20 mouse cellular contexts compared by ENCODE assay signal in the genomic region with DNA sequence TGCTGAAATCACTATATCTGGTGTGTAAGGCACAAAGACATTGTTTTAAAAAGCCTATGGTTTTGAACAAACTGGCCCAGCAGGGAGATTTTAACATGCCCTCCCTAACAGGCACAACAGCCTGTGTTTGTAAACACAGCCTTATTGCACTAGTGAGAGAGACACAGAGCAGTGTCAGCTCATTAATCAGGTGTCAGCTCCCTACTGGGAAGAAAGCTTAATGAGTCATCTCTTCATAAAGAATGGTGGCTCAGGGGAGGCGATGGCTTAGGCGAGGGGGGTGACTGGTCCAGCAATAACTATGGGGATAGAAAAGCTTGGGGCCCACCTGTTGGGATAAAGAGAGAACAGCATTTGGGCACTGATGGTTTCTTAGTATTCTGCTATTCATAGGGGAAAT. TPM values are rescaled to one million over a fixed set of nuclear protein-coding genes. Genes with fewer than 3 reads are reported as not detected.
DNase-seq lines count a peak whose midpoint lies in the region; ATAC-seq and TF ChIP-seq lines count a peak whose summit lies in the region.
"Had no signal": no experiment of that assay in that cellular context is flagged by ENCODE, and none has a peak within 500 bp of the region (broad histone marks: within the 10 kb centered on the region; RNA-seq: fewer than 3 reads in every experiment).

No protein-coding gene starts in this region.

- no peak overlapping the region for H3K4me3 ChIP-seq in lung, embryonic 14.5 days (ENCODE audit: low read depth, low read length)
- H3K4me3 ChIP-seq in forebrain, embryonic 13.5 days = no peak overlapping the region
- no peak overlapping the region for H3K4me3 ChIP-seq in hindbrain, embryonic 16.5 days (ENCODE audit: low read length)
- H3K4me3 ChIP-seq: embryonic facial prominence, embryonic 12.5 days had no signal

- intact Hi-C loops in heart, postnatal 10 days (cut with DNase I) = no loop called here

- peak; percentile 25 for DNase-seq in lung, embryonic 14.5 days
- no peak for DNase-seq in lung, postnatal 36 days
- DNase-seq in brain, embryonic 14.5 days (ENCODE audit: low read depth) = peak; percentile 72
- no peak for DNase-seq in heart, postnatal 10 days
- DNase-seq in spleen, postnatal 4 days (ENCODE audit: low spot score in 2 of 2) = no peak
- no peak for DNase-seq in adrenal gland, postnatal 4 days (ENCODE audit: low spot score in 2 of 2)
- DNase-seq: adrenal gland, postnatal 10 days; cerebellum, adult 9-11 months; kidney, adult 9 months; liver; lung, adult 18-20 months; thymus, postnatal 4 days had no signal

- no peaks in the 10 kb centered on the region for H3K9me3 ChIP-seq in lung, embryonic 14.5 days (ENCODE audit: low read depth, low read length)
- H3K9me3 ChIP-seq in forebrain, embryonic 13.5 days (replicated peaks) = no peaks in the 10 kb centered on the region
- no peaks in the 10 kb centered on the region for H3K9me3 ChIP-seq in hindbrain, embryonic 16.5 days (ENCODE audit: control insufficient read depth, low read length)
- H3K9me3 ChIP-seq: embryonic facial prominence, embryonic 12.5 days had no signal

- H3K36me3 ChIP-seq in lung, embryonic 14.5 days (ENCODE audit: insufficient read depth) = no peaks in the 10 kb centered on the region
- H3K36me3 ChIP-seq in forebrain, embryonic 13.5 days (ENCODE audit: poor library complexity, severe bottlenecking) = no peaks in the 10 kb centered on the region
- H3K36me3 ChIP-seq in hindbrain, embryonic 16.5 days (ENCODE audit: control insufficient read depth, insufficient read depth, low read length) = no peaks in the 10 kb centered on the region
- H3K36me3 ChIP-seq: embryonic facial prominence, embryonic 12.5 days had no signal

- WGBS in lung, embryonic 14.5 days = 12% methylated on average over 2 of the region's 2 CpGs
- WGBS in forebrain, embryonic 13.5 days = 0% methylated on average over 2 of the region's 2 CpGs
- WGBS in hindbrain, embryonic 16.5 days = 5% methylated on average over 2 of the region's 2 CpGs

- TF ChIP-seq POLR2A in brain, embryonic 14.5 days (IDR thresholded peaks at IDR 0.05; ENCODE audit: borderline replicate concordance, extremely low read depth, insufficient read depth, insufficient read length, poor library complexity, severe bottlenecking) = no peak

- H3K9ac ChIP-seq in lung, embryonic 14.5 days = no peak overlapping the region
- no peak overlapping the region for H3K9ac ChIP-seq in forebrain, embryonic 13.5 days
- H3K9ac ChIP-seq in hindbrain, embryonic 16.5 days (ENCODE audit: low read depth, low read length) = no peak overlapping the region
- H3K9ac ChIP-seq: embryonic facial prominence, embryonic 12.5 days had no signal

- no peak overlapping the region for H3K27ac ChIP-seq in lung, embryonic 14.5 days (ENCODE audit: low read depth)
- H3K27ac ChIP-seq in forebrain, embryonic 13.5 days = no peak overlapping the region
- no peak overlapping the region for H3K27ac ChIP-seq in hindbrain, embryonic 16.5 days (ENCODE audit: low read depth, low read length)
- H3K27ac ChIP-seq: embryonic facial prominence, embryonic 12.5 days; macrophage had no signal

- H3K4me2 ChIP-seq in lung, embryonic 14.5 days = no peak overlapping the region
- H3K4me2 ChIP-seq in forebrain, embryonic 13.5 days = no peak overlapping the region
- no peak overlapping the region for H3K4me2 ChIP-seq in hindbrain, embryonic 16.5 days (ENCODE audit: low read length)
- H3K4me2 ChIP-seq: embryonic facial prominence, embryonic 12.5 days had no signal

- H3K4me1 ChIP-seq in lung, embryonic 14.5 days (ENCODE audit: insufficient read depth) = no peaks in the 10 kb centered on the region
- H3K4me1 ChIP-seq in forebrain, embryonic 13.5 days = peaks cover 4% of the 10 kb centered on the region
- peaks cover 4% of the 10 kb centered on the region for H3K4me1 ChIP-seq in hindbrain, embryonic 16.5 days (ENCODE audit: control insufficient read depth, insufficient read depth, low read depth, low read length)
- H3K4me1 ChIP-seq: embryonic facial prominence, embryonic 12.5 days had no signal

- no peak for TF ChIP-seq CTCF in lung, embryonic 14.5 days (IDR thresholded peaks at IDR 0.05; ENCODE audit: low read depth)
- TF ChIP-seq CTCF in brain, embryonic 14.5 days (IDR thresholded peaks at IDR 0.05; ENCODE audit: borderline replicate concordance, extremely low read depth, insufficient read depth, insufficient read length) = no peak

- H3K27me3 ChIP-seq in lung, embryonic 14.5 days (ENCODE audit: insufficient read depth, low read length) = no peaks in the 10 kb centered on the region
- peaks cover 16% of the 10 kb centered on the region for H3K27me3 ChIP-seq in forebrain, embryonic 13.5 days
- no peaks in the 10 kb centered on the region for H3K27me3 ChIP-seq in hindbrain, embryonic 16.5 days (replicated peaks; ENCODE audit: control insufficient read depth, insufficient read depth, low read length)
- H3K27me3 ChIP-seq: embryonic facial prominence, embryonic 12.5 days had no signal

- ATAC-seq in lung, embryonic 14.5 days (ENCODE audit: insufficient read depth) = peak; percentile 47; the same call in 1 of the 2 replicates
- ATAC-seq in forebrain, embryonic 13.5 days = peak; percentile 62; the same call in 1 of the 2 replicates
- peak; percentile 94 for ATAC-seq in hindbrain, embryonic 16.5 days
- ATAC-seq: CD4-positive, CD25-positive, alpha-beta regulatory T cell, adult 4 months had no signal

RNA-seq across cellular contexts. Expression of gene Gmnc, which starts 8.1 kb away (rescaled TPM):
- polyA plus RNA-seq in lung, embryonic 14.5 days (2014; fragmentation: Nextera tagmentation; extraction: Ambion mirVana) = 0.20 and 0.50 TPM in 2 replicates
- polyA plus RNA-seq in brain, embryonic 14.5 days (2012; rRNA removed) = 2.1 and 3.6 TPM in 2 replicates
- polyA plus RNA-seq in forebrain, embryonic 13.5 days (2015; fragmentation: Nextera tagmentation; extraction: Ambion mirVana) = 0.36 and 0.92 TPM in 2 replicates
- 0.75 and 1.1 TPM in 2 replicates for polyA plus RNA-seq in hindbrain, embryonic 16.5 days (2015; fragmentation: Nextera tagmentation; extraction: Ambion mirVana)
- not detected for total RNA-seq in heart, postnatal 10 days (2021)
- total RNA-seq in adrenal gland, postnatal 4 days (2021) = not detected
- total RNA-seq: adrenal gland, postnatal 10 days; gastrocnemius, postnatal 4 days; monocyte, adult 5-6 weeks had no signal
- polyA plus RNA-seq: CD4-positive, CD25-positive, alpha-beta regulatory T cell, adult 4 months; heart, embryonic 14.5 days; macrophage had no signal

Comparison
In these comparisons a context has a peak if more than half of its experiments do, and no peak if none do; other contexts are left out.
1. DNase-seq: peak in lung, embryonic 14.5 days (single experiment) and brain, embryonic 14.5 days (single experiment); none in lung, postnatal 36 days (single experiment), heart, postnatal 10 days (0 of 2), spleen, postnatal 4 days (0 of 2) and adrenal gland, postnatal 4 days (0 of 2).
2. Peak in every context shown above with its lines, with median percentiles within 50 percentile points of each other: ATAC-seq.